Mouse (Mus musculus) lung, adult 2 months (tissue): Measurements from ENCODE around the gene Padi4.

Source experiments
- CTCF ChIP-seq: fragments of 200-500 bp; IDR thresholded peaks from 2 replicates; pipeline ENCODE4 v1.5.1; 2011; ENCODE audit warnings: mild to moderate bottlenecking, low read length, control low read depth; ENCODE audit not compliant: insufficient read depth
- POLR2A ChIP-seq: fragments of 200-500 bp; IDR thresholded peaks from 2 replicates; pipeline ENCODE4 v1.6.1; 2011; ENCODE audit warnings: low read depth, mild to moderate bottlenecking, control low read depth, low read length, borderline replicate concordance; ENCODE audit errors: extremely low read depth

GRCm38 (mm10) chr4:140721968-140722490 lies 52.0 kb downstream of the Padi4 start:
- TF ChIP-seq POLR2A (no peak), CTCF (no peak)
